Mouse (Mus musculus) lung, adult 2 months (tissue): ENCODE results near the gene Lmod2.

ENCODE experiments used
- CTCF ChIP-seq: fragments of 200-500 bp; IDR thresholded peaks from 2 replicates; pipeline ENCODE4 v1.5.1; 2011; ENCODE audit warnings: mild to moderate bottlenecking, low read length, control low read depth; ENCODE audit not compliant: insufficient read depth
- POLR2A ChIP-seq: fragments of 200-500 bp; IDR thresholded peaks from 2 replicates; pipeline ENCODE4 v1.6.1; 2011; ENCODE audit warnings: low read depth, mild to moderate bottlenecking, control low read depth, low read length, borderline replicate concordance; ENCODE audit errors: extremely low read depth

DNA sequence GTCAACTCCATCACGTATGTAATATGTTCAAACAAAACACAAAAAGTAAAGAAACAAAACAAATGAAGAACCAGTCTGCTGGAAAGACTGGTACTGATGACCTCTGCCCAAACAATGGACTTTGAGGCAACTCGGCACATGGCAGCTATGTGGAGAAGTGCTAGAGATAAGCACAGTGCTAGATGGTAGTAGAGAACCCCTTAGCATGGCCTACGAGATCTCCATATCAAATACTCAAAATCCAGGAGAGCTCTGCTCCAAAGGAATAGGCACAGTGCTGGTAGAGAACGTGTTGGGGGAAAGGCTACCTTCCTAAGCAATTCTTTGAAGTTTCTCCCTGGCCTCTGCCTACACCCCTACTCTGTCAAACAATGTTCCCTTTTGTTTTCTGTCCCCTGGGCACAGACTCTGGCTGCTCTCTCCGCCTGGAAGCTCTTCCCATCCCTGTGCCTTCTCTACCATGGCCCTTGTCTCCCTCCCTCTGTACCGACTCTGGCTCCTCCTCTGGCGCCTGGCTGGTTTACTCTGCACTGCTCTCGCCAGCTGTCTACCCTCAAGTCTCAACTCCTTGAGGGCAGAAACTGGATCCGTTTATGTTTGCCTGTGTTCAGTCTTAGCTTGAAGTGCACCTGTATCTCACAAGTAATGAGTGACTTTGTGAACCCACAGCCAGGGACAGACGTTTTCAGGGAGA is 5.9 kb upstream of the Lmod2 start:
- TF ChIP-seq POLR2A = no peak
- no peak for TF ChIP-seq CTCF
